Mouse (Mus musculus) kidney, postnatal 4 days (tissue): ENCODE measurements around the gene Lsr.

Source experiments
- DNase-seq, 2 experiments: peaks; one replicate each; pipeline ENCODE4 v3.0.0; 2021; ENCODE audit warnings: mixed read lengths in 2 of 2

Lsr gene

DNA sequence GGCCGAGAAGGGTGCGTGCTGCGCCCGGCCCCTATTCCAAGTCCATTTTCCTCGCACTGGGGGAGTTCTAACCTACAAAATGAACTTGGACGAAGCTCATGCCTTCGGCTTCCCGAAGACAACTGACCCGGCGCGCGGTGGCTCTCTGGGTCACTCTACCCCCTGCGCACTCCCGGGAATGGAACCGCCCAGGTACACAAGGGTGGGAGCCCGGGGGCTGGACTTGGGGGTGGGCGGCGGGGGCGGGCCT, at the start of gene Lsr:
Gene Lsr, minus strand, starts transcription at position 214 of the 250 bp plus-strand sequence.
- peak in 1 of 2 experiments; percentile 79 for DNase-seq

DNA sequence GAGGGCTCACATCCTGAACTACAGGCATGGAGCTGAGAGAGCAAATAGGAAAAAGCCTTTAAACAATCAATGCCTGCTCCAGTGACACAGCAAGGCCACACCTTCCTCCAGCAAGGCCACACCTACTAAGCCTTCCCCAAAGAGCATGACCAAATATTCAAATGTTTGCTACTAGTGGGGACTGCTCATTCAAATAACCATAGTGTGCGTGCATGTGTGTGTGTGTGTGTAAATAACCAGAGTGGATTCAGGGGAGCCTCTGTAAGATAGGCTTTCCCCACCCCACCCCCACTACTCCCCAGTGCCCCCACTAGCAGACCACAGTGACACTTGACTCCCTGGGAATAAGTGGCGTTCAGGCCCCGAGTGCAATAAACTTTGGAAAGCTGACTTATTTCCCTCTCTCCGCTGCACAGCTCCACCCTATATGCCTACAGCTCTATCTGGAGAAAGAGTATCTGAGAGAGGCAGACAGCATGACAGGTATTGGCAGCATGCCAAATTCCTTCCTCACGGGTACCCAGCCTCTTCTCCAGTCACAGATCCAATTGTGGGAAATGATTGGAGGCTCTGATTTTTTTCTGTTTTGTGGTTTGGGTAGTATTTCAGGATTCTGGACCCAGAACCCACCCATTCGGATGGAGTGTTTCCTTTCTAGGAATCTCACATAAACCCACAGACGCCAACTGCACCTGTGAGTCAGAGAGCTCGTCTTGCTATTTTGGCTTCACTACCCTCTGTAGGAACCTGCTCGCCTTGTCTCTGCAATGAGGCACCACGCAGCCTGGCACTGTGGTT, 44.0 kb upstream of the Lsr start:
- peak; percentile 47 to 59 for DNase-seq

DNA sequence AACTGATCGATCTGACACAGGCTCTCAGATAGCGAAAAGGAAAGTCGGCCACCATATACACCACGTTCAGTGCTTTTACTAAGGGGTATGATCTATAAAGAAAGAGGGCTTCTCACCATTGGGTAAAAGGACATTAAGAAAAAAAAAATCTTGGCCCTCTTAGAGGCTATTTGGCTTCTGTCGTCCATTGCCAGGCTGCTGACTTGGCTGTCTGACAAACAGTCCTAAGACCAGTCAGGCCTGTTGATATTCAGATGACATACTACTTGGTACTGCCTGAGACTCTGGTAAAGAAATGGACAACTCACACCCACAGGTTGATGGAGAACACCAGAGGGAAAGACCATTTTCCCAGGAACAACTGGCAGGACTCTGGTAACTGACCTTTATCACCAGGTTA, 39.7 kb upstream of the Lsr start:
- DNase-seq: no peak

DNA sequence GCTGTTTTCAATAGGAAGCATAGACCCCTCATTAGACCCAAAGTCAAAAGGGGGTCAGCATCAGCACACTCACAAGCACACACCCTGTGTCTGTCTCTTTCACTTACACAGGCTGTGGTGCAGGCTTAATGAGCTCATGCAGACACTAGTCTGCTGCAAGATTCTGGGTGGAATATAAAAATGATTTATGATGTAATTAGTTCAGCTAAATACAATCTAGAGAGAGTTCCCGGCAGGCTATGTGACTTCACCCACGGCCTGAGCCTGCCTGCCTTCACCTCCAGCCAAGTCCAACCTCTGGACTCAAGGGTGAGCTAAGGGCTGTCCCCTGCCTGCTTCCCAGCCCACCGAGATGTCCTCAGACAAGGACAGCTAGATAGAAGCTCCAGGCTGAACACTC, 35.6 kb upstream of the Lsr start:
- DNase-seq: peak; percentile 24 to 48

DNA sequence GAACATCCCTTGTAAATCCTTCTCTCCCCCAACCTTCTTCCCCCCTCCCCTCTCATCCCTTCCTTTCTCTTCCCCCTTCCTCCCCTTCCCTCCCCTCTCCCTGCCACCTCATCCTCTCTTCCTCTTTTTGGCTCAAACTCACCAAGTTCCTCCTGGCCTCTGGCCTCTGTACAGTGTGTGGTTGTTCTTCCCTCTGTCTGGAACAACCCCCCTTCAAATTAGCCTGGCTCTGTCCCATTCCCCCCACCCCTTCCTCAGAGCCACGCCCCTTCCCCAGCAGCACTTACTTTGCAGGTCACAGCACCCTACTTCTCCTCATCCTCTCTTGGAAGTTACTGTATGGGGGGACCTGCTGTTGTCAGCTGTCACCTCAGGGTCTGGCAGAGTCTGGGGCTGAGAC, 34.9 kb upstream of the Lsr start:
- DNase-seq: peak; percentile 5 to 10

DNA sequence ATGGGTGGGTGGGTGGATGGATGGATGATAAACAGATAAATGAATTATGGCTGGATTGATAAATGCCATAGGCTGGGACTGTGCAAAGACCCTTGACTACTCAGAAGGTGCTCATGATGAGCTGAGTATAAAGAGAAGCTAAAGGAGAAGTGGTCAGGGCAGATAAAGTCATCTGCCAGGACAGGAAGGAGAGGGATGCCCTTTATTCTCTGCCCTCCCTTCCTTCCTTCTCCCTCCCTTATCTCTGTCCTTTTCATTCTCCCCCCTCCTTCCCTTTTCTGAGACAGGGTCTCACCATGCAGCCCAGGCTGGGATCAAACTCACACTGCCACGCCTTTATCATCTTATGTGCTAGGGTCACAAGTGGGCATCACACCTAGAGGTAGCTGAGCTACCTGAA, 34.5 kb upstream of the Lsr start:
- no peak for DNase-seq

DNA sequence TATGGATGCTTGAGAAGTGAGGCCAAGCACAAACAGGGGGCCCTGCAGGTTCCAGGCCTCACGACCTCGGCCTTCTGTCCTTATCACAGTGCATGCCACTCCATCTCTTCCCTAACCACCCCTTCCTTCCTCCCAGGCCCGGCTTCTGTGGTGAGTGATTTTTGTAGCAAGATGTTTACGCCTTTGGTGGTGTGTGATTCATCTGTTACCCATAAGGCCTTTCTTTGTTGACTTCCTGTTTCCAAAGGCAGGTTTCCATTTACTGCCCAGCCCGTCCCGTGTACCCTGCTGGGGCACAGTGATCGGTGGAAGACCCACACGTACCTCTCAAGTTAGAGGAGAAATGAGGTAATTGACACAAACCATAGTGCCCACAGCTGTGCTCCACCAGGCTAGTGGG, 29.4 kb upstream of the Lsr start:
- peak; percentile 7 to 19 for DNase-seq

DNA sequence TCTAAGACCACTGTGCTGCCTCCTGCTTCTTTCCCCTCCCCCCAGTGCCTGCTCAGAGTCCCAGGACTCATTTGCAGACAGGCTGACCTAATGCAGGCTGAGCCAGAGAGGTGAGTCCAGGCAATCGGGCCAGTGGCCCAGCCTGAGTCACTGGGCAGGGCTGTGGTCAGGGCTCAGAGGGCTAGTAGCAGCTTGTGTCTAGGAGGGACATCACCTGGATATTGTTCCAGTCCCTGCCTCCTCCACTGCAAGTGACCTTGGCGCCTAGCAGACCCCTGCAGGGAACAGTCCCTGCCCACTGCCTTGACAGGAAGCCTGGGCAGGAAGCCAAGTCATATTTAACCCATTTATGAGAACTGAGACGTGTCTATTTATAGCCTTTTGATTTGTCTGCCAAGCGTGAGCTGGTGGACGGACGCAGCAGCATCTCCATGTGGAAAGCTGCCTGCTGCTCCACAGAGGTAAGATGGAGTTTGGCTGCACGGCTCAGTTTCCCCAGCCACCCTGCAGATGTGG, 27.3 kb upstream of the Lsr start:
- peak; percentile 53 to 68 for DNase-seq

DNA sequence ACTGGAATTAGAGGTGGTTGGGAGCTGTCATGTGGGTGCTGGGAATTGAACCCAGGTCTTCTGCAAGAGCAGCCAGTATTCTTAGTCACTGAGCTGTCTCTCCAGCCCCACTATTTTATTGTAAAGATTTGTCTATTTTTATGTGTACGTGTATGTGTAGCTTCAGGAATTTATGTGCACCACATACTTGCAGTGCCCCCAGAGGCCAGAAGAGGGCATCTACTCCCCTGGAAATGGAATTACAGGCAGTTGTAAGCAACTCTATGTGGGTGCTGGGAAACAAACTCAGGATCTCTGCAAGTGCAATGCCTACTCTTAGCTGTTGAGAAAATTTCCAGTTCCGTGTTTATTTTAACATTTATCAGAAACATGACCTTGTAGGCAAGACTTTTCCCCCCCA, 23.2 kb upstream of the Lsr start:
- DNase-seq: no peak

DNA sequence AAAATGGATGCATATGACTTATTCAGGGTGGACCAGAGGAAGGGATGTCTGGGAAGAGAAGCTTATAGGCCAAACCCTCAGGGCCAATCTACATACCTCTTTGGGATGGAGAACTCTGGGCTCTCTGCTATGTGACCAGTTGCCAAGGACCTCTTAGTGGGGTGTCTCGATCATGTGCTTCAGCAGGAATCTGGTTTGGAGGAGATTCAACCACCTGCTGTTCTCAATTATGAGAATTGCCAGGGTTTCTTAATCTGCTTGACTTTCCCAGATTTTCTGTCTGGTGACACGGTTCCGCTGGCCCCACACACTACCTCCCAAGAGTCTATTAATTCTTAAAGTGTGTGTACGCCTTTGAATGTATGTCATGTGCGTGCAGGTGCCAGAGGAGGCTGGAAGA, 20.7 kb upstream of the Lsr start:
- DNase-seq: no peak

DNA sequence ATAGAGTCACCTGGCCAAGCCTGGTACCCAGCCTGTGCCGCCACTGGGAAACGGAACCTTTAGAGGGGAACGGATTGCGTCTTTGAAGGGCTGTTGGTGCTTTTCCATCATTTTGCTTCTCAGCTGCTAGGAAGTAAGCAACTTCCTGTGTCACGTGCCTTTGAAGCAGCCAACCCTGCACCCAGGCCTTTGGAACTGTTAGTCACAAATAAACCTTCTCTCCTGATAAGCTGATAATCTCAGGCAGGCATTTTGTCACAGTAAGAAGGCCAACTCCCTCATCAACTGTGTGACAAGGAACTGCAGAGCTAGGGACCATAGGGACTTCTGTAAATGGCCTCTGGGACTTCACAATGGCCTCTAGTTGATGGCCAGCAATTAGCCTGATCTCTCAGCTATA, 18.9 kb upstream of the Lsr start:
- no peak for DNase-seq

DNA sequence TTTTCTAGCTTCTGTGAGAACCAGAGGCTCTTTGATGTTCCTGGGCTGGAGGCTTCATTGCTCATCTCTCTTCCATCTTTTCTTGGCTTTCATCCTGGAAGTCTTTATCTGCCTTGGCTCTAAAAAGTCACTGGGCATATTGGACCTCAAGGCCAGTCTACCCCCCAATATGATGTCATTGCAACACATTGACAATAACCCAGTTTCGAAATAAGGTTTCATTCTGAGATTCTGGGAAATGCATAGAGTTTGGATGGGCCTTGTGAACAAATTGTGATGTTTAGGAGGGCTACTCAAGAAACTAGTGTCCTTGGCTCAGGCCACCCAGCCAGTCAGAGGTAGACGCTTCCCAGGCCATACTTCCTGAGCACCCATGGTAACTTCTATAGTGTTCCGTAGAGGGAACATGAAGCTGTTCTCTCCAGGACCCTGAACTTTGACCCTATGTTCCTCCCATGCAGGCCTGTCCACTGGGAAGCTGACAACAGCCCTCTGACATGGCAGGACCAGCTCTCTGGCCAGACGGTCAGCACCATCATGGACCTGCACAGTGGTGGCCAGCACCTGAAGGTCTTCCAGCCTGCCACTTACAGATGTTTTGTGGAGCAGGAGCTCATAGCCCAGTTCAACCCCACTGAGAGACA, 15.4 kb upstream of the Lsr start:
- no peak for DNase-seq

DNA sequence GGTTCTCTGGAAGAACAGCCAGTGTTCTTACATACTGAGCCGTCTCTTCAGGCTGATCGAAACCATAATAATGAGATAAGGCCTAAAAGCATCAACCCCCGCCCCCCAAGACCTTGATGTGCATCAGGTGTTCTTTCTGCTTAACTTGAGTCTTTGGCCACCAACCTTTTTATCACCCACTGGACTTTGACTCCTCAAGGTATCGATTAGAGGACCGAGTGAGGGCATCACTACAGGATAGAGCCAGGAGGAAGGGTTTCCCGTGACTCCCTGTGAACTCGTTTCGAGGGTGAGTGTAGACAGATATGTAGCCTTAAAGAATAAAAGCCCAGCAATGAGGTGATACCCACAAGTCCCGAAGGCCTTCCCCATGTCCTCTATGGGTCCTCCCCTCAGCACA, 12.1 kb upstream of the Lsr start:
- DNase-seq: no peak

DNA sequence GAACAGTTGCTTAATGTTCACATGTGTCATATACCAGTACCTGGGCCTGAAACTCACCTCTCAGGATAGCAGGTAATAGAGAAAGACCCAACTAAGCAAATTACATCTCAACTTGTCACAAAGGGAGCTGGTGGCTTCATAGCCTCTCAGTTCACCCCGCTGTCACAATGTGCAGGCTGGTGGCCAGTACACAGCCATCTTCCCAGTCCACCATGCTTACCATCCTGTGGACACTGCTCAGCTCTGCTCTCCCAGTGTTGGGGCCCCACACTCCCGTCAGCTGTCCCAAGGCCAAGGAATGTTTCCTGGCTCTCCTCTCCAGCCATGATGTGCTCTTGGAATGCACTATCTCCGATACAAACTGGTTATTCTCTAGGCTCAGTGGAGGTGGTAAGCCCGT, 8.4 kb upstream of the Lsr start:
- no peak for DNase-seq

DNA sequence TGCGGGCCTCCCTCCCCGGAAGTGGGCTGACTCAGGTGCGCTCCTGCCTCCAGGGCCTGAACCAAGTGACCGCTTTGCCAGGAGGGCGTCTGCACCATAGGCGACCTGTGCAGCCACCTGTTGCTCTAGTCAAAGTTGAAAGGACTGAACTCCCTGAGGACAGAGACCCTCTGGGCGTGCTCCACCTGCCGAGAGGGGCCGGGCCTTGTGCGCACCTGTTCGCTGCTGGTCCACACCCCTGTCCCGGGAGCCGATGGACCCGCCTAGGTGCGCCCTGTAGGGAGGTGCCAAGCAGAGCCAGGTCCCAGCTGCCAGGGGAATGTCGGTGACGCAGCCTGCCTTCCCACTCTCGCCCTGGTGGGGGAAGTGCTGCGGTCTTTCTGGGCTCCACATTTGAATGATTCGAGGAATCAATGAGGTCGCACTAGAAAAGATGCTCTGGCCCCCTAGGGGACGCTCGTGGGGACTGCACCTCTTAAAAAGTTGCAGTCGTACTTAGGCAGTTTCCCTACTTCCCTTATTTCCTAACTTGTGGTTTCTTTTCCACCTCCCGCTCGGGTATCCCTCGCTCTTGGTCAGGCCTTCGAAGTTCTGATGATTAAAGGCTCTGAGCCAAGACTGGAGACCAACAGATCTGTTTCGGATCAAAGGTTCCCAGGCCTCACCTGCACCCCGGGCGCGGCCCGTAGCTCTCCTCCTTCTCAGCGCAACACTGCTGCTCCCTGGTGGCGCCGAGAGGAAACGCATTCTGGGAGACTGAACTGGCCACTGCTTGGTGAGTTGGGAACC, 431 bp upstream of the Lsr start, which contains the start of gene Fam187b:
Gene Fam187b, plus strand, starts transcription at position 290 of the 789 bp plus-strand sequence.
- DNase-seq: peak; percentile 93 to 95

DNA sequence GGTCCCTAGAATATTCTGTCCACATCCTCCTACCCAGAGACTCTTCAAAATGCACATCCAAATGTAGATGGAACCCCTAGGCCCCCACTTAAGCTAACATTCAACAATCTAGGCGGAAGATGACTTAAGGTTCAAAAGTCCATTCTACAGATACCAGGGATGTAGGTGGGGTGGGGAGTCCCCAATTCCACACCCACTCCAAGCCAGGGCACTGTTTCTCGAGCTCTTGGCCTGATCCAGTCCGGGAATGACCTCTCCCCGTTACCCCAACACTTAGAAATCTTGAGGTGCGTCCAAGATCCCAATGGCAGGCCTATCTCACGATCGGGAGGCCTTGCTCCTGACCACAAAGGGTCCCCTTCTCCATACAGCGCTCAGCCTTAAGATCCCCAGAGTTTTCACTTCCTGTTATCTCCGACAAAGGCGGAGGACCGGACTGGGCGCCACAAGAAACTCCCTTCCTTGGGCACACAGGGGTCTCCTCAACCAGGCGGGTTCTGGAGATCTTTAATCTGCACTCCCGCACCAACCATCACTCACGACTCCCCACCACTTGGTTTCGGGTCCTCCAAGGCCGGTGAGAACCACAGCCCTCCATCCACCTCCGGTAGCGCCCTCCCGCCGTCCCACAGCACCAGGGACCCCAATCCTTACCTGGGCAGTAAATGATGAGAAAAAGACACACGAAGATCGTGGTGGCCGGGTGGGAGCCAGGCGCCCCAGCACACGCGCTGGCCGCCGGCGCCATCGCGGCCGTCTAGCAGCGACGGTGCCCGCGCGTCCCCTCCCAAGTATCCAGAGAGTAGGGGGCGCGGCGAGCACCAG, 626 bp downstream of the Lsr start:
- no peak for DNase-seq

DNA sequence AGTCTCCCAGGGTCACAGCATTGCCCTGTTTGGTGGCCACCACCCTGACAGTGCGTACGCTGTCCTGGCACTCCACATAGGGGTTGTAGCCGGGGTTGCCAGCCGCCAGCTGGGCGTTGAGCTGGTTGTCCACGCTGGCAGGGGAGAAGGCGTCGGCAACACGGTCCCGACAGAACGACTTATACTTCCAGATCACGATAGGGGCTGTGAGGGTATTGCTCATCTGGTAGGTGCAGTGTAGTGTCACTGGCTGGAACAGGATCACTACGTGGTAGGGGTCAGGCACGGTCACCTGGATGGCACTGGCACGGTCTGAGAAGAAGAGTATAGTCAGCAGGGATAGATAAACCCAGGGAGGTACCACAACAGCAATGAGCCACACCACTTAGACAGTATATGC, 1.4 kb downstream of the Lsr start:
- no peak for DNase-seq

DNA sequence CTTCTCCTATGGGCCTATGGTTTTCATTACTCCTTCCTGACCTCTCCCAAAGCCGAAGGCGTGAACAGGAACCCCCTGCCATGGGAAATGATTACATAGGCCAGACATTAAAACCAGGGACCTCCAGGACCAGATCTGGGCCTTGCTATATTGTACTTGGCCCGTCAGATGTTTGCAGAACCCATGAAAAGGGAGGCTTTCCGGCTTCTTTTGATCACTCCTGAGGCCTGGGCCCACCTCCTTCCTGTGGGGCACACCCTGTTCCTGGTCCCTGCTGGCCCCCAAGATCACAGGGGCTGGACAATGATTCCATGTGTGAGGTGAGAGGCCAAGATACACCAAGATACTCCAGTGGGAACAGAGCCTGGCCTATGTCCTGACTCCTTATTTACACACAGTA, 4.1 kb downstream of the Lsr start:
- DNase-seq: no peak

DNA sequence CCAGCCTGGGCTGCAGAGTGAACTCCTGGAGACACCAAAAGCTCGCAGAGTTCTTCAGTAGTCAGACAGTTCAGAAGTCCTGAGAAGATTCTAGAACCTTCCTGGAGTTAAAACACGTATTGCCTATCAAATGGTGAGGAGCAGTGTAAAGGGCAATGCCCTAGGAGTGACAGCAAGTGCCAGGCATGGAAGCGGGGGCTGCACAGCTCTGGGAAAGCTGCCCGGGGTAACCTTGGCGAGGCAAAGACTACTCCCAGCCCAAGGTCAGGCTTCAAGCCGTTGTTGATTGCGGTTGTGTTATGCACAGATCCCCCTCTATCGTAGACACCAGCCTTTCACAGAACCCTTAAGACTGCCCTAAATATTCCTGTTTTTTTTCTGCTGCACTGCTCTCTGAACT, 4.7 kb downstream of the Lsr start:
- no peak for DNase-seq

DNA sequence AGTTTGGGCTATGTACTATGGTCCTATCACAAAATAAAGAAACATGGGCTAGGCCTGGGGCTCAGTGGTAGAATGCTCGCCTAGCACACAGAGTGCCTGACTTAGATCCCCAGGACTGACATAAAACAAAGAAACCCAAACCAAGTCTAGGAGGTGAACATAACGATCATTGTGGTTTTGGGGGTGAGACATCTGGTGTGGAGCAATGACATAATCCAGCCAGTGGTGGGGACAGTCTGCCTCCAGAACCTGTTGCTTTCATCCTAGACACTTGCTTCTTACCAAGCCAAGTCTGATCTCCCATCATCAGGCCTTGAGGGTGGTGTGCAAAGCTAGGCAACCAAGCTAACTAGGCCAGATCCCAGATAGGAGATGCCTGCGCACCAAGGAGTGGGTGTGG, 6.6 kb downstream of the Lsr start:
- no peak for DNase-seq

DNA sequence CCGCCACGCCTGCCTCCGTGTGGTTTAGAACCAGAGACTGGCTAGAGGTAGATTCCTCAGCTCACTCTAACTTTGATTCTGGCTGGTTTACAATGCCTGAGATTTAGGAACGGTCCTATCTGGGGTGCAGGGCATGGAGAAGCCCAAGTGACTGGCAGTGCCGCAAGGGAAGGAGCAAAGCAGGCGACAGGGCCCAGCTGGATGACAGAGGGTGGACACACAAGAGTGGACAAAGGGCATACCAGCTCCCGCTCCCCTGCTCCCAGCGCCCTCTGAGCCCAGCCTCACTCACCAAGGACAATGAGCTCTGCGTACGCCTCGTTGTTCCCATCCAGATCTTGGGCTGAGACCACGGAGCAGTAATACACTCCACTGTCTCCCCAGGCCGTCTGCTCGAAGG, 7.6 kb downstream of the Lsr start:
- DNase-seq: no peak

DNA sequence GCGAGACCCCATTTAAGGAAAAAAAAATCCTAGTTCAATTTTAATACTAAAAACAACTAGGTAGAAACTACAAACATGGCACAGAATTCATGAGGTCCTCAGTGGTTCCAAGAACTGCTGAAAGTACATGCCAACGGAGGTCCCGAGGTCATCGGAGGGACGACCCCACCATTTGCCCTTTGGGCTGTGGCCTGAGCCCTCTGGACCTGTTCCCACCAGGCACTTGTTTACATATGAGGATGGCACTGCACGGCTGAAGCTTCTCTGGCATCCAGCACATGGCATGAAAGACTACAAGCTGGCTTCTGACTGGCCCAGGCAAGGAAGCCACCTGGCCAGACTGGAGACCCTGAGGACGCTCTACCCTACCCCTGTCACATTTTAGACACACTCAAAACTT, 8.9 kb downstream of the Lsr start:
- no peak for DNase-seq

DNA sequence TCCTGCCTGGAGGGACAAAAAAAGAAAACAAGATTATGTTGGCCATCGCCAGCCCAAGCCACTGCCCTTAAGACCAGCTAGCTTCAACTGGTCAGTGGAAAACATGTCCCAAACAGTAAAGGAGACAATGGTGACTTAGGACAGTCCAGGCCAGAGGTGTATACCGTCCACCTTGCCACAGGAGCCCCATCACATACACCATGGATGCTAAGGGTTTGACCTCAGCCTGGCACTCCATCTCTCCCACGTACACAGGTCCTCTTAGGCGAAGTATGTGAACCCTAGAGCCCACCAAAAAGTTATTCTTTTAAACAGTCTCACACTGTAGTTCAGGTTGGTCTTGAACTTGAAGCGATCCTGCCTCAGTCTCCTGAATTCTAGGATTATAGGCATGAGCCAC, 10.4 kb downstream of the Lsr start:
- DNase-seq: no peak
